Mouse (Mus musculus): Measurements from ENCODE around the gene Htr6.
A peak's percentile ranks its signal among the peaks of the same experiment; 100 is the strongest.

Htr6 gene

GRCm38 (mm10) chr4:139075041-139075711, at the start of gene Htr6:
Gene Htr6, minus strand, starts transcription at chr4:139075570.
- DNase-seq = peak; percentile 37

- DNase-seq = no peak
These were observed 49.6 kb upstream of the Htr6 start for GRCm38 (mm10) chr4:139124940-139125339.

GRCm38 (mm10) chr4:139122557-139122956, 47.2 kb upstream of the Htr6 start:
- DNase-seq = no peak

DNA sequence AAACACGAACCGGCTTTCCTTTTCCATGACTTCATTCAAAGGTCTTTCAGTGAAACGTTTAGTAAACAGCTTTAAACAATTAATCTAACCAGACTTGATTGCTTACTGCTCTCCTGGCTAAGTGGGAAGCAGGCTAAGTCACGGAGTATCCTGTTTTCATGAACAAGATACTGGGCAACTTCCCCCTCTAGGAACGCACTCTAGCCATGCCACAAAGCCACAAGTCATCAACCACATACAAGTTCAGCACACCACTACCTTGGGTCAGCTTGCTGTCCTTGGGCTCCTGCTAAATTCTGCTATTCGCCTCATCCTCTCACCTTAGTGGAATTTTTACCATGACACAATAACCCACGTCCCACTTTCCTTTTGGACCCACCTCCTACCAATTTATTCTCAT, 45.6 kb upstream of the Htr6 start:
- DNase-seq = no peak

- no peak for DNase-seq
These were observed 45.0 kb upstream of the Htr6 start for GRCm38 (mm10) chr4:139120281-139120814.

DNA sequence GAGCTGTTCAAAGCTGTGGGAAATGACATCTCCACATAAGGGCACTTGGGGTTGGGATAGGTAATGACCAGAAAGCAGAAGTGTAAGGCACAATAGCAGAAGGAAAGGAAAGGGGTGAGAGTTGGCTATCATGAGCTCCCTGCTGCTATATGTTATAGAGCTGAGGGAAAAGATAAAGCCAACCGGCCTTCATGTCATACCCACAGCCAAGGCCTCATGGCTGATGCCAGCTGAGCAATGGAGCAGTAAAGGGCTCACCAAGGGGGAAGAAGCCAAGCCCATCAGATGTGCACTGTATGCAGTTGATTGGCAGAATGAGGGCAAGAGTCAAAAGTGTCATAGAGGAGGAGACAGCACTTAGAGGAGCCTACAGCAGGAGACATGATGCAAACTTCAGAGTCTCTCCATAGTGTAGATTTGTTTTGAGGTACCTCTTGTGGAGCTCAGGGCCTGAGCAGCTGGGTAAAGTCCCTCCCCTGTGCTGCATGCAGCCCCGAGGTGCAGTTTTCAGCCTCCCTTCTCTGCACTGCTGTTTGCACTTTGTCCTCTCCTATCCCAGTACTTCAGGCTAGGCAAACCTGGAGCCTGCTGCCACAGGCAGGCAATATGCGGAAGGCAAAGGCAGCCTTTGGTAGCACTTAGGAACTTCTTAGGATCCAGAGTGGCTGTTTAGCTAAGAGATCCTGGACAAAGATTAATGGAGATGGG, 41.1 kb upstream of the Htr6 start:
- DNase-seq = peak; percentile 77

- DNase-seq = peak; percentile 50
These were observed 40.4 kb upstream of the Htr6 start for GRCm38 (mm10) chr4:139115721-139116120.

- no peak for DNase-seq
These were observed 37.1 kb upstream of the Htr6 start for GRCm38 (mm10) chr4:139112482-139112881.

GRCm38 (mm10) chr4:139111421-139111820, 36.1 kb upstream of the Htr6 start:
- DNase-seq = no peak

DNA sequence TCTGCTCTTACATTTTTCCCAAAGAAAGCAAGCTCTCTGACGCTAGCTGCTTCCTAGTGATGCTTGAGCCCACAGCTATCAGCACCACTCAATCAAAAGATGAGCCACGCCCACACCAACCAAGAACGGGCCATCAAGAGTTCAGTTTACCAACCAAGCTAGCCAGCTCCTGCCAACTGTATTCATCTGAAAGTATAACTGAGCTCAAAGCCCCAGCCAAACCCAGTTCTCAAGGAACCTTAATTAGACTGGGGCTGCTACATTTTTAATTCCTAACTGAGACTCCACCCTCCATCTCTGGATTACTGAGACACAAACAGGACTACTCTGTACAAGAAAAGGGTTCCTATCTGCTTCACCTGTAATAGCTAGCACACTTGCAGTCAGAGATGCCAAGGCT, 35.5 kb upstream of the Htr6 start:
- no peak for DNase-seq

GRCm38 (mm10) chr4:139105453-139105852, 30.1 kb upstream of the Htr6 start:
- DNase-seq = no peak

DNA sequence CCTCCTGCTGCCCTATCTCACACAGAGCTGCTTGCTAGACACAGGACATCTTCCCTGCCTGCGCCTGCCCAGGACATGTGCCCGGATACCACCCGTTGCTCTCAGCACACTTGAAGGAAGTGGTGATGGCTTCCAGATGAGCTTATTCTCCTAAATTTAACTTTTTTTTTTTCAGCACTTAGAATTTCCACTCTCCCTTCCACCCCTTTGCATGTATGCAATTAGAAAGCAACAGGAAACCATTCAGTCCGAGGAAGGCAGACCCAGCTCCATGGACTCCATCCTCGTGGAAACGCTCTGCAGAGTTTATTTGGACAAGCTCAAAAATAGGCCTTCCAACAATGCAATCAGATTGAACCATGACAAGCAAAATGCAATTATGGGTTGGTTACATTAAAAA, 26.2 kb upstream of the Htr6 start:
- DNase-seq = no peak

DNA sequence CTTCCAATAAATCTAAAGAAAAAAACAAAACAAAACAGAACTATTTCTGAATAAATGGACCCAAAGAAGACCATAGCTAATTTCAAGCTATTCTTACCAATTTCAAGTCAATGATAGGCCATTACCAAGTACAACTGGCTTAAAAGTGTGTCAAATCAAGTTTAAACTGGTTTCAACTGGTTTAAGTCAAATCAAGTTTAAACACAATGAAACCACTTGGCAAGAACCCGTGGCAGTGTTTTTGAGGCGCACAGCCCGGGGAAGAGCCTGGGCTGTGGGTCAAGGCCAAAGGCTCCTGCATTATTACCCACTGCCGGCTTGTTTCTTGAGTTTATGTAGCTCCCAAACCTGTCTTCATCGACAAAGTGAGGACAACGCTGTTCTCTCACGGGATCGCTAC, 25.0 kb upstream of the Htr6 start:
- no peak for DNase-seq

GRCm38 (mm10) chr4:139096201-139096600, 20.8 kb upstream of the Htr6 start:
- DNase-seq = no peak

GRCm38 (mm10) chr4:139095406-139095805, 20.0 kb upstream of the Htr6 start:
- no peak for DNase-seq

- no peak for DNase-seq
These were observed 17.8 kb upstream of the Htr6 start for GRCm38 (mm10) chr4:139093196-139093530.

DNA sequence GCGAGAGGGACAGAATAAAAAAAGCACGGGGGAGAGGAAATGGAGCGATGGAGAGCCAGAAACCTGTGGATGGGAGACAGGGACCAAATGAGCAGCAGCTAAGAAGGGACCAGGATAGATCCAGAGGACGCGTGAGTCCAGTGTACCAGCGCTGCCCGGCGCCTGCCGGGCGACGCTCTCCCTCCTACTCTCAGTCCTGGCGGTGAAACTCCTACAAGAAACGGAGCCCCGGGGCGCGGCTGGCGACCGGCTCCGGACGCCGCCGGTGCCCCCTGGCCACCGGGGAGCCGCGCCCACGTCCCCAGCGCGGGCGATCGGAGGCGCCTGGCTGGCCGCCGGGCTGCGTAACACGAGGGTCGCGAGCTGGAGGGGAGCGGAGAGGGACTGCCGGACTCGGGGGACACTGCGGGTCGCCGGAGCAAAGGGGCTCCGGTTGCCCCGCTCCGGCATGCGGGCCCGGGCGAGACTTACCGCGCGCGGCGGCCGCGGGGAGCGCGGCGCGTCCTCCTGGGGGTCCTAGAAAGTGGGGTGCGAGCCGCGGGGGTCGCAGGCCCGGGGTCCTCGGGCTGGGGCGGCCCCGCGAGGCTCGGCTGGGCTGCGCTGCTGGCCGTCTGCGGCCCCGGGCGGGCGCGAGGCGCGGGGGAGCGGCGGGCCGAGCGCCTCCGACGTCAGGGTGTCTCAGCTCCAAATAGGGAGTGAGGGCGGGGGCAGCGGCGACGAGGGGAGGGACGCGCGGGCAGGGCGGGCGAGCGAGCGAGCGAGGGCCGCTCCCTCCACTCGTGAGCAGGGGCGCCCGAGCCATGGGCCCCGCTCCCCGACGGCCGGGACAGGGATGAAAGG, 17.2 kb upstream of the Htr6 start, which contains the start of gene Nbl1:
Gene Nbl1 (minus strand): TSS at position 638 of the 840 bp plus-strand sequence.
- DNase-seq = peak; percentile 62

GRCm38 (mm10) chr4:139091478-139092355, 16.3 kb upstream of the Htr6 start:
- DNase-seq = peak; percentile 69

DNA sequence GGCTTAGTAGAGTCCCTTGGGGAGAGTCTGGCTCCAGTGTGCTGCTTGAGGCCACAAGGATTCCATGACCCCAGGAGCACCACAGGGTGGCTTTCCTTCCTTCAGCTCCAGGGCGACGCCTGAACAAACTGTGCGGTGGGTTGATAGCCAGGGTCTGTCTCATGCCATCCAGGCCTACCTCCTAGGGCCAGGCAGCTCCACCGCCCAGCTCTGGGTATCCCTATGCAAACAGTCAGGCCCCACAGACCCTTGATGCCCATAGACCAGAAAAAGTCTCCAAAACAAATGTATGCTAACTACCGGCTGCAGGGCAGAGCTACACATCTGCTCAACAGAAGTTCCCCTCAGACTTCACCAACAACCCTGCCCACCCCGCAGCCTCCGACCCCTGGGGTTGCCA, 15.7 kb upstream of the Htr6 start:
- no peak for DNase-seq

DNA sequence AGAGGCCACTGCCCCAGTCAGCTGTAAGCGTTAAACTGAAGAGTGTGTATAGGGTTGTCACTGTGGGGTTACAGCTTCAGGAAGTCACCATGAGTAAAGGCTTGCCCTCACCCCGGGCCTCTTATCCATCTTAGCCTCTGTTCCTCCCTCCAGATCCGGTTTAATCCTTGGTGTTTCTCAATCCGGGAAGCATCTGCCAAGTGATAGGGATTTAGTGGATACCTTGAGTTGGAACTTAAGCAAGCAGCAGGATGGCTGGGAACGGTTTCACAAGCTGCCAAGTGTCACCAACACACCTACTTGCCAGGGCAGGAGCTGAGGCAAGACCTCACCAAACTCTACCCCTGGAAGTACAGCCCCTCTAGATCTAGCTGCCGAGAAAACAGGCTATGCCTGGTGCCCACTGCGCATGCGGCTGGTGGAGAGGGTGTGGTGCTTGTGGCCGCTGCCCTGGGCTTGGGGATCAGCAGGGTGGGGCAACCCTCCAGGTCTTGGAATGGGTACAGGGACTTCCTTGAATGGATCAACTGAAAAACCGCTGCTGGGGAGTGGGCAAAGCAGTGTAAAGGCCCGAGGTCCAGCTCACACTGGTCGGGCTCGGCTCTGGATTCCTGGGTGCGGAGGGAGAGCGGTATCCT, 15.1 kb upstream of the Htr6 start:
- DNase-seq = peak; percentile 63

DNA sequence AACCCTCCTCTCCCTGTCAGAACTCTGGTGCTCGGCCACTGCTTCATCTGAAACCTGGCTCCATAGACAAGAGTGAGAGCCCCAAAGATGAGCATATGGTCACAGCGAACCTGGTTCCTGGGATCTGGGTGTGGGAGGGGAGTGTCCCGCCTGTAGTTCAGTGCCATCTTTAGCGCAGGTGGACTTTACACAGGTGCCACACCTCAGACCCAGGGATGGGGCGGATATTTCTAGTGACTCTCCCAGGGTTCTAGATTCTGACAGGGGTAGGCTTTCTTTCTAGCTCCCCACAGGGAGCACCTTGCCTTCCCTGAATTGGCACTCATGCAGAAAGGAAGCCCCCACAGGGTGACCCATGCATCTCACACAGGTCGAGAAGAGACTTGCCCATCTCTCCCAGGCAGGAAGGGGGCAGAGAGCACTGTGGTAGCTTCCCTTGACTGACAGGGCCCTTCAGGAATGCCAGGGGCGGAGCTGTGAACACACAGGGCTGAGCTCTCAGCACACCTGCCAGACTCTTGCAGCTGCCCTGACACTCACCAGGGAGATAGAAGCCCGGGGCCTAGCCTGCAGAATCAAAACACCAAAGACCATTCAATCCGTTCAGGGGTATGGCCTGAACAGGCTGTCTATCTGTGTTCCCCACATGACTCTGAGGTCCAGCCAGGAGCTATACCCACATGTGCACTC, 13.8 kb upstream of the Htr6 start:
- no peak for DNase-seq

All from retina, postnatal 1 day (tissue).